Mouse (Mus musculus): ENCODE data around the gene Ccdc9b.

DNA sequence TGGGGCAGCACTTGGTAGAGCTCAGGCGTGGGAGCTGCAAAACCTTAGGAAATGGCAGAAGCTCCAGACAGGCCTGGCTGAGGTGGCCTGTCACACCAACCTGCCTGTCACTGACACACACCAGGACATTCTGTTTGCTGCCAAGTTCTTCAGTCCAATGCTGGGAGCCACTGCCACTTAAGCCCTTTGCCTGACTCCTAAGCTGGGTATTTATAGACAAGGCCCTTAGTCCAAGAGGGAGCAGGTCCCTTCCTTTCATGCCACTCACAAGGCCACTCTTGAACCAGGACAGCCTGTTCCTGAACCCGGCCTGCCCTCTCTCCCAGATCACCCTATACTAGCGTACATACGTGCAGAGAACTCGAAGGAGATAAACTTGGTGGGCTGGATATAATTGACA, 45.8 kb downstream of the Ccdc9b start:
- TF ChIP-seq CTCF (IDR thresholded peaks at IDR 0.05; ENCODE audit: insufficient read depth, low read length) (no peak), POLR2A (IDR thresholded peaks at IDR 0.05; ENCODE audit: borderline replicate concordance, extremely low read depth, low read depth, low read length) (no peak)
